Mouse (Mus musculus) bone marrow, adult 2 months (tissue): Measurements from ENCODE around the gene Fam3a.

ENCODE experiments used
- CTCF ChIP-seq: fragments of 200-500 bp; IDR thresholded peaks from 2 replicates; pipeline ENCODE4 v1.5.1; 2011; ENCODE audit warnings: low read length, control low read depth; ENCODE audit not compliant: control insufficient read depth, insufficient read depth
- POLR2A ChIP-seq: fragments of 200-500 bp; IDR thresholded peaks from 2 replicates; pipeline ENCODE4 v1.6.1; 2011; ENCODE audit warnings: low read depth, mild to moderate bottlenecking, control low read depth, low read length, borderline replicate concordance; ENCODE audit not compliant: control insufficient read depth

- no peak for TF ChIP-seq CTCF
- TF ChIP-seq POLR2A: no peak
Observed at GRCm38 (mm10) chrX:74359171-74359570, 33.9 kb downstream of the Fam3a start.
